Mouse (Mus musculus): ENCODE measurements around the gene Plcxd3. TPM values are rescaled to one million over a fixed set of nuclear protein-coding genes. Genes with fewer than 3 reads are reported as not detected.

Gene Plcxd3
- polyA plus RNA-seq, 1 experiment from 2014 or later, result 80.9 TPM

- Histone ChIP-seq H3K4me1 (ENCODE audit: control insufficient read depth, insufficient read depth, low read length) (peaks cover 4% of the 10 kb centered on the region; the same call in 1 of the 2 replicates), H3K36me3 (ENCODE audit: control insufficient read depth, insufficient read depth, low read length) (no peaks in the 10 kb centered on the region), H3K27me3 (ENCODE audit: control insufficient read depth, insufficient read depth, low read length) (no peaks in the 10 kb centered on the region), H3K4me2 (ENCODE audit: low read depth, low read length) (peak overlapping the region; percentile 89), H3K4me3 (ENCODE audit: low read depth, low read length) (peak overlapping the region; percentile 61), H3K27ac (ENCODE audit: low read depth, low read length) (peak overlapping the region; percentile 60; the same call in 1 of the 2 replicates), H3K9me3 (ENCODE audit: control insufficient read depth, low read length) (no peaks in the 10 kb centered on the region), H3K9ac (replicated peaks; ENCODE audit: low read depth, low read length) (peak overlapping the region; percentile 69)
- 12% methylated on average over 8 of the region's 8 CpGs for WGBS
- ATAC-seq (ENCODE audit: low read depth), result peak; percentile 28
Measured at GRCm38 (mm10) chr15:4376221-4376631, 935 bp downstream of the Plcxd3 start.

GRCm38 (mm10) chr15:4378766-4379165 lies 3.5 kb downstream of the Plcxd3 start:
- ATAC-seq (ENCODE audit: low read depth), result no peak
- Histone ChIP-seq H3K27ac (ENCODE audit: low read depth, low read length) (no peak overlapping the region), H3K4me3 (ENCODE audit: low read depth, low read length) (no peak overlapping the region), H3K27me3 (ENCODE audit: control insufficient read depth, insufficient read depth, low read length) (no peaks in the 10 kb centered on the region), H3K4me2 (ENCODE audit: low read depth, low read length) (no peak overlapping the region), H3K4me1 (ENCODE audit: control insufficient read depth, insufficient read depth, low read length) (peaks cover 4% of the 10 kb centered on the region; the same call in 1 of the 2 replicates), H3K36me3 (ENCODE audit: control insufficient read depth, insufficient read depth, low read length) (no peaks in the 10 kb centered on the region), H3K9me3 (ENCODE audit: control insufficient read depth, low read length) (no peaks in the 10 kb centered on the region), H3K9ac (replicated peaks; ENCODE audit: low read depth, low read length) (no peak overlapping the region)
- 55% methylated on average over 5 of the region's 5 CpGs for WGBS

GRCm38 (mm10) chr15:4387774-4388173 lies 12.5 kb downstream of the Plcxd3 start:
- Histone ChIP-seq H3K4me2 (ENCODE audit: low read depth, low read length) (no peak overlapping the region), H3K27ac (ENCODE audit: low read depth, low read length) (no peak overlapping the region), H3K4me3 (ENCODE audit: low read depth, low read length) (no peak overlapping the region), H3K4me1 (ENCODE audit: control insufficient read depth, insufficient read depth, low read length) (no peaks in the 10 kb centered on the region), H3K9ac (replicated peaks; ENCODE audit: low read depth, low read length) (no peak overlapping the region), H3K36me3 (ENCODE audit: control insufficient read depth, insufficient read depth, low read length) (no peaks in the 10 kb centered on the region), H3K9me3 (ENCODE audit: control insufficient read depth, low read length) (no peaks in the 10 kb centered on the region), H3K27me3 (ENCODE audit: control insufficient read depth, insufficient read depth, low read length) (no peaks in the 10 kb centered on the region)
- ATAC-seq (ENCODE audit: low read depth), result no peak

- WGBS, result 23% methylated on average over 4 of the region's 4 CpGs
- Histone ChIP-seq H3K9me3 (ENCODE audit: control insufficient read depth, low read length) (no peaks in the 10 kb centered on the region), H3K4me3 (ENCODE audit: low read depth, low read length) (no peak overlapping the region), H3K27ac (ENCODE audit: low read depth, low read length) (no peak overlapping the region), H3K9ac (replicated peaks; ENCODE audit: low read depth, low read length) (no peak overlapping the region), H3K27me3 (ENCODE audit: control insufficient read depth, insufficient read depth, low read length) (no peaks in the 10 kb centered on the region), H3K36me3 (ENCODE audit: control insufficient read depth, insufficient read depth, low read length) (no peaks in the 10 kb centered on the region), H3K4me1 (ENCODE audit: control insufficient read depth, insufficient read depth, low read length) (no peaks in the 10 kb centered on the region), H3K4me2 (ENCODE audit: low read depth, low read length) (no peak overlapping the region)
- no peak for ATAC-seq (ENCODE audit: low read depth)
Measured at GRCm38 (mm10) chr15:4400096-4400495, 24.8 kb downstream of the Plcxd3 start.

- Histone ChIP-seq H3K4me2 (ENCODE audit: low read depth, low read length) (no peak overlapping the region), H3K4me1 (ENCODE audit: control insufficient read depth, insufficient read depth, low read length) (no peaks in the 10 kb centered on the region), H3K27ac (ENCODE audit: low read depth, low read length) (no peak overlapping the region), H3K4me3 (ENCODE audit: low read depth, low read length) (no peak overlapping the region), H3K27me3 (ENCODE audit: control insufficient read depth, insufficient read depth, low read length) (no peaks in the 10 kb centered on the region), H3K9ac (replicated peaks; ENCODE audit: low read depth, low read length) (no peak overlapping the region), H3K9me3 (ENCODE audit: control insufficient read depth, low read length) (no peaks in the 10 kb centered on the region), H3K36me3 (ENCODE audit: control insufficient read depth, insufficient read depth, low read length) (no peaks in the 10 kb centered on the region)
- 66% methylated on average over 2 of the region's 2 CpGs for WGBS
- no peak for ATAC-seq (ENCODE audit: low read depth)
Measured at GRCm38 (mm10) chr15:4411333-4411732, 36.0 kb downstream of the Plcxd3 start.

GRCm38 (mm10) chr15:4440081-4440480 lies 64.8 kb downstream of the Plcxd3 start:
- no peaks in the 10 kb centered on the region for H3K27me3 ChIP-seq (ENCODE audit: control insufficient read depth, insufficient read depth, low read length)
- H3K4me2 ChIP-seq (ENCODE audit: low read depth, low read length), result no peak overlapping the region
- H3K4me1 ChIP-seq (ENCODE audit: control insufficient read depth, insufficient read depth, low read length), result no peaks in the 10 kb centered on the region
- H3K27ac ChIP-seq (ENCODE audit: low read depth, low read length), result no peak overlapping the region
- no peaks in the 10 kb centered on the region for H3K9me3 ChIP-seq (ENCODE audit: control insufficient read depth, low read length)
- H3K9ac ChIP-seq (replicated peaks; ENCODE audit: low read depth, low read length), result no peak overlapping the region
- H3K4me3 ChIP-seq (ENCODE audit: low read depth, low read length), result no peak overlapping the region
- H3K36me3 ChIP-seq (ENCODE audit: control insufficient read depth, insufficient read depth, low read length), result no peaks in the 10 kb centered on the region
- ATAC-seq (ENCODE audit: low read depth), result no peak

- no peaks in the 10 kb centered on the region for H3K9me3 ChIP-seq (ENCODE audit: control insufficient read depth, low read length)
- ATAC-seq (ENCODE audit: low read depth), result no peak
- no peaks in the 10 kb centered on the region for H3K27me3 ChIP-seq (ENCODE audit: control insufficient read depth, insufficient read depth, low read length)
- 86% methylated on average over 3 of the region's 3 CpGs for WGBS
- H3K4me2 ChIP-seq (ENCODE audit: low read depth, low read length), result no peak overlapping the region
- no peak overlapping the region for H3K9ac ChIP-seq (replicated peaks; ENCODE audit: low read depth, low read length)
- no peak overlapping the region for H3K4me3 ChIP-seq (ENCODE audit: low read depth, low read length)
- no peak overlapping the region for H3K27ac ChIP-seq (ENCODE audit: low read depth, low read length)
- no peaks in the 10 kb centered on the region for H3K4me1 ChIP-seq (ENCODE audit: control insufficient read depth, insufficient read depth, low read length)
- H3K36me3 ChIP-seq (ENCODE audit: control insufficient read depth, insufficient read depth, low read length), result no peaks in the 10 kb centered on the region
Measured at GRCm38 (mm10) chr15:4496182-4496581, 120.9 kb downstream of the Plcxd3 start.

GRCm38 (mm10) chr15:4496984-4497383 lies 121.7 kb downstream of the Plcxd3 start:
- ATAC-seq (ENCODE audit: low read depth), result no peak
- Histone ChIP-seq H3K36me3 (ENCODE audit: control insufficient read depth, insufficient read depth, low read length) (no peaks in the 10 kb centered on the region), H3K4me3 (ENCODE audit: low read depth, low read length) (no peak overlapping the region), H3K4me1 (ENCODE audit: control insufficient read depth, insufficient read depth, low read length) (no peaks in the 10 kb centered on the region), H3K9me3 (ENCODE audit: control insufficient read depth, low read length) (no peaks in the 10 kb centered on the region), H3K27ac (ENCODE audit: low read depth, low read length) (no peak overlapping the region), H3K27me3 (ENCODE audit: control insufficient read depth, insufficient read depth, low read length) (no peaks in the 10 kb centered on the region), H3K9ac (replicated peaks; ENCODE audit: low read depth, low read length) (no peak overlapping the region), H3K4me2 (ENCODE audit: low read depth, low read length) (no peak overlapping the region)
- WGBS, result 75% methylated on average over 2 of the region's 2 CpGs

- Histone ChIP-seq H3K27me3 (ENCODE audit: control insufficient read depth, insufficient read depth, low read length) (no peaks in the 10 kb centered on the region), H3K4me2 (ENCODE audit: low read depth, low read length) (no peak overlapping the region), H3K36me3 (ENCODE audit: control insufficient read depth, insufficient read depth, low read length) (no peaks in the 10 kb centered on the region), H3K9me3 (ENCODE audit: control insufficient read depth, low read length) (no peaks in the 10 kb centered on the region), H3K4me3 (ENCODE audit: low read depth, low read length) (no peak overlapping the region), H3K9ac (replicated peaks; ENCODE audit: low read depth, low read length) (no peak overlapping the region), H3K27ac (ENCODE audit: low read depth, low read length) (no peak overlapping the region), H3K4me1 (ENCODE audit: control insufficient read depth, insufficient read depth, low read length) (no peaks in the 10 kb centered on the region)
- ATAC-seq (ENCODE audit: low read depth), result no peak
- whole genome bisulfite sequencing, result 84% methylated on average over 3 of the region's 3 CpGs
Measured at GRCm38 (mm10) chr15:4498036-4498435, 122.7 kb downstream of the Plcxd3 start.

- Histone ChIP-seq H3K9ac (replicated peaks; ENCODE audit: low read depth, low read length) (no peak overlapping the region), H3K4me1 (ENCODE audit: control insufficient read depth, insufficient read depth, low read length) (no peaks in the 10 kb centered on the region), H3K9me3 (ENCODE audit: control insufficient read depth, low read length) (no peaks in the 10 kb centered on the region), H3K27me3 (ENCODE audit: control insufficient read depth, insufficient read depth, low read length) (no peaks in the 10 kb centered on the region), H3K27ac (ENCODE audit: low read depth, low read length) (no peak overlapping the region), H3K36me3 (ENCODE audit: control insufficient read depth, insufficient read depth, low read length) (no peaks in the 10 kb centered on the region), H3K4me2 (ENCODE audit: low read depth, low read length) (no peak overlapping the region), H3K4me3 (ENCODE audit: low read depth, low read length) (no peak overlapping the region)
- ATAC-seq (ENCODE audit: low read depth), result no peak
- 92% methylated on average over 3 of the region's 3 CpGs for WGBS
Measured at GRCm38 (mm10) chr15:4503366-4503765, 128.1 kb downstream of the Plcxd3 start.

Data from neural tube, embryonic 14.5 days (tissue).